Mouse (Mus musculus) embryo, embryonic 9.5 days (tissue): ENCODE measurements around the gene Pum2.
"Not testable (repeated sequence)": the region's sequence is repeated elsewhere in the genome, so short reads cannot be mapped to it uniquely, and the experiment has no call there.

Experiments
- DNase-seq: peaks from one replicate; pipeline ENCODE4 v3.0.0-alpha.2; 2017; ENCODE audit errors: extremely low spot score

Pum2 gene

GRCm38 (mm10) chr12:8669421-8669820 is 4.5 kb upstream of the Pum2 start:
- DNase-seq: no peak

- DNase-seq: no peak
Measured at GRCm38 (mm10) chr12:8669846-8670245, 4.1 kb upstream of the Pum2 start.

DNA sequence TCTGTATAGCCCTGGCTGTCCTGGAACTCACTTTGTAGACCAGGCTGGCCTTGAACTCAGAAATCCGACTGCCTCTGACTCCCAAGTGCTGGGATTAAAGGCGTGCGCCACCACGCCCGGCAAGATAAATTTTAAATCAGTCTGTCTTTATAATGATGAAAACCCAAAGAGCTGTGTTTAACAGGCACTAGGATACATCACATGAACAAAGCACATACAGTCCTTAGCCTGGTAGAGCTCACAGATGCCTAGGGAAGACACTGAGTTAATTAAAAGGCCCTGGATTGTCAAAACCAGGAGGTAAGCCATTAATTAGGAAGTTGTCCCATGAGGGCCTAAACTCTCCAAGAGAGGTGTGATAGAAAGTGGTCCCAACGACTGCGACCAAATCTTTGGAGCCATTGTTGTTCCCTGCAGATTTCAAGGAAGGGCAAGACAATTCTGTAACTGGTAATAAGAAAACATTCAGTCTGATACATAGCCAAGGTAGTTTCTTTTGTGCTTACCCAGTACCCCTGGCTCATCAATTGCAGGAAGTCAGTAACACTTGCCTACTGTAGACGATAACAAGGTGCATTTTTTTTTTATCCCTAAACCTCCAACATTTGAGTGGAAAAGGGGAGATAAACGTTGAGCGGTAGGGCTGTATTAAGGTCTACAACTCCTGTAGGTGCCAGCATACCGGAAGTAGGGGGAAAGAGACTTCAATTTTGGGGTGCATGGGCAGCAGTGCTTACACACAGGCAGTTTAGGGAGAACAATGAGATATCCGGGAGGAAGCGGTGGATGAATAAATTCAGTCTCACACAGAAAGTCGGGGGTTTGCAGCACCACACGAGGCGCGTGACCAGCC is 587 bp upstream of the Pum2 start:
- DNase-seq: no peak

GRCm38 (mm10) chr12:8674377-8674864 is 487 bp downstream of the Pum2 start:
- DNase-seq: peak; percentile 82

GRCm38 (mm10) chr12:8674891-8675341 is 982 bp downstream of the Pum2 start:
- DNase-seq: no peak

- DNase-seq: no peak
Measured at GRCm38 (mm10) chr12:8675361-8675760, 1.4 kb downstream of the Pum2 start.

GRCm38 (mm10) chr12:8676341-8676740 is 2.4 kb downstream of the Pum2 start:
- DNase-seq: no peak

DNA sequence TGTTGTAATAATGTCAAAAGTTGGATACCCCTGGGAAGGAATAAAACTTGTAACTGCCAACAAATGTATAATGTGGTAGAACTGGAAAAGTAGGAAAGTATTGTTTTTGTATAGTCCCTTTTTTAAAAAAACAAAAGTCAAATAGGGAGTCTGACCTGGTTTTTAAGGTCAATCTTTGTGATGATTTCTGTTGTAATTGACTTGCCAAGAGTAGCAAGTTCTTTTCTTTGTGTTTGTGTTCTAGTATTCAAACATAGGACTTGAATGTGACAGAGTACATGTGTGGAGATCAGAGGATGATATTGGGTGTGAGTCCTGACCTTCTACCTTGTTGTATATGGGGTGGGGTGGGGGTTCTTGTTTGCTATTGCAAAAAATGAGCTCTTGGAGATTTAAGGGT is 4.0 kb downstream of the Pum2 start:
- no peak for DNase-seq

GRCm38 (mm10) chr12:8684200-8684599 is 10.3 kb downstream of the Pum2 start:
- no peak for DNase-seq

GRCm38 (mm10) chr12:8685036-8685435 is 11.1 kb downstream of the Pum2 start:
- DNase-seq: no peak

DNA sequence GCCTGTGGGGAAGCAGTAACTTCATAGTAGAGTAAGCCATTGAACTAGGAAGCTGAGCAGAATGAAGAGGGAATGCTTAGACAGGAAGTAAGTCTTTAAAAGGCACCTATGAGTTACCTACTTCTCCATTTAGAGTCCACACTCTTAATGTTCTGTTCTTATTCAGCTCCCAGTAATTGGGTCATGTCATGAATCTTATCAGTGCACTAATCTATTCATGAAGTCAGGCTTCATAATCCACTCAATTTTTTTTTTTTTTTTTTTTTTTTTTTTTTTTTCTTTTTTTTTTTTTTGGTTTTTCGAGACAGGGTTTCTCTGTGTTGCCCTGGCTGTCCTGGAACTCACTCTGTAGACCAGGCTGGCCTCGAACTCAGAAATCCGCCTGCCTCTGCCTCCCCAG is 15.9 kb downstream of the Pum2 start:
- DNase-seq: not testable (repeated sequence)

- DNase-seq: no peak
Measured at GRCm38 (mm10) chr12:8698895-8699294, 25.0 kb downstream of the Pum2 start.

- DNase-seq: no peak
Measured at GRCm38 (mm10) chr12:8703988-8704387, 30.1 kb downstream of the Pum2 start.

- DNase-seq: no peak
Measured at GRCm38 (mm10) chr12:8708876-8709275, 34.9 kb downstream of the Pum2 start.

DNA sequence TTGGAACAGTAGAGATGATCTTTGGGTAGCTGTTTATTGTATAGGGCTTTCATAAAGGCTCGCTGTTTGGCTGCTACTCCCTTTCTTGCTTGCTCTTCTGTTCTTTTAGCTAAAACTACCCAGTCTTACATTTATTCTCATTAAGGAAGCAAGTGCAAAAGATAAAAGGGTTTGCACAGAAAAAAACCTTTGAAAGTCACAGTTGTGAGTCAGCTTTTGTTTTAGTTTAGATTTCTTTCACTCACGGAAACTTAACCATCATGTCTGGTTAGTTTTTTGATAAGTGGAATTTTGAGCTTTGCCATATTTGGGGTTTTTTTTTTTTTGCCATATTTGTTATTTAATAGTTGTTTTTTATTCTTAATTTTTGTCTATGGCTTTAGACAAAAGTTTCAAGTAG is 38.7 kb downstream of the Pum2 start:
- DNase-seq: no peak

- no peak for DNase-seq
Measured at GRCm38 (mm10) chr12:8716093-8716492, 42.2 kb downstream of the Pum2 start.

DNA sequence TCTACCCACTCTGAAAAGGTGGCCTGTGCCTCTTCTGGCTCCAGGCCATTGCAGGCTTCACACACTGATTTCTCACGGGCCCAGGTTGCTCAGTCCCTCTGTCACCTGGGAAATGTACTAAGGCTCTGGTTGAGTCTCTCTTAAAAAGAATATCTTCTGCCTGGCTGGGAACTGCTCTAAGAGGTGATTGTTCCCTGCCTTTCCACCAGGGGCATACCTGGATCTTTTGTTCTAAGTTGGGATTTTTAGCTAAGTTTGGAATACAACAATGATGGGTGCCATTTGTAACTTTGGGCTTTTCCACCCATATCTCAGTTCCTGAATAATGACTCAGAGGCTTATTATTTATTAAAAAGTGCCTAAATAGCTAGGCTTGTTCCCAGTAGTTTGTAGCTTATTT is 53.0 kb downstream of the Pum2 start:
- DNase-seq: no peak

- no peak for DNase-seq
Measured at GRCm38 (mm10) chr12:8728739-8729138, 54.8 kb downstream of the Pum2 start.

- DNase-seq: no peak
Measured at GRCm38 (mm10) chr12:8753654-8754053, 79.7 kb downstream of the Pum2 start.

DNA sequence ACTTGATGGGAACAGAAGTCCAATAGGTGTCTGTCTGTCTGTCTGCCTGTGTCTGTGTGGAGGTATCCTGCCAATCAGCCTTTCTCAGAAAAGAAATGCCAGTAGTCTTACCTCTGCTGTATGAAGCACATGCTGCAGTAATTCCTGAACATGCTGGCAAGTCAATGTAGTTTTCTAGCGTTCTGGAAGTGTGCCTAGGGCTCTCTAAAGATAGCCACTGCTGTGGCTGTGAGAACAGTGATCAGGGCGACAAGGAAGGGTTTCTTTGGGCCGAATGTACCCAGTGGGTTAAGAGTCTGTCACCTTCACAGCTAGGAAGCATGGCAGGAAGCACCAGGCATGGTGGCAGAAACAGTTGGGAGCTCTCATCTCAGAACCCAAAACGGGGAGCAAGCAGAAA is 80.2 kb downstream of the Pum2 start:
- DNase-seq: no peak

GRCm38 (mm10) chr12:8758029-8758428 is 84.1 kb downstream of the Pum2 start:
- DNase-seq: no peak

DNA sequence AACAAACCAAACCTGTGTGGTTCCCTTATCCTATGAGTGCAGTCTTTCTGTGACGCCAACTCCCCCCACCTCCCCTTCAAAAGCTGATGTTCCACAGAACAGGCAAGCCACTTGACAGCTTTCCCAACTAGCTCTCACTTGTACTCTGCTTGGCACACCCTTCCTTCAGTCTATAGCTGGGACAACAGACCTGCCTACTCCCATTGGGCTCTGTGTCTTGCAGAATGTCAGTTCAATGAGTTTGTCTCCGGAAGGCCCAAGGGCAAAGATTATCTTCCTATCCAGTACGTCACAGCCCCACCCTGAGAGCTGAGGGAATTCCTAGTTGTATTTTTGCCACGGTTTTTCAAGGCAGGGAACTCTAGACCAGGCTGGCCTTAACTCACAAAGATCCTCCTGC is 85.2 kb downstream of the Pum2 start:
- no peak for DNase-seq

- no peak for DNase-seq
Measured at GRCm38 (mm10) chr12:8759779-8760178, 85.8 kb downstream of the Pum2 start.

- DNase-seq: no peak
Measured at GRCm38 (mm10) chr12:8760561-8760960, 86.6 kb downstream of the Pum2 start.
